Mouse (Mus musculus) heart, embryonic 15.5 days (tissue): ENCODE data around the gene Rras2. TPM values are rescaled to one million over a fixed set of nuclear protein-coding genes. Genes with fewer than 3 reads are reported as not detected.
A peak's percentile ranks its signal among the peaks of the same experiment; 100 is the strongest.

Experiments used
- ATAC-seq: fragments of 200-750 bp; cut with Nextera tagmentation; replicated peaks from 2 replicates; pipeline ENCODE4 v1.8.0; 2017; ENCODE audit warnings: low read depth, moderate TSS enrichment; ENCODE audit not compliant: insufficient number of reproducible peaks, insufficient read depth, low FRiP score
- H3K27ac ChIP-seq: fragments of 300-500 bp; sonication (generic); 2 replicates; pipeline ENCODE4 v1.5.1; 2015; ENCODE audit warnings: mild to moderate bottlenecking, inconsistent platforms
- H3K27me3 ChIP-seq: fragments of 300-500 bp; sonication (generic); 2 replicates; pipeline ENCODE4 v1.6.1; 2015; ENCODE audit warnings: inconsistent platforms
- H3K36me3 ChIP-seq: fragments of 300-500 bp; sonication (generic); 2 replicates; pipeline ENCODE4 v1.6.1; 2015; ENCODE audit warnings: mild to moderate bottlenecking, inconsistent platforms
- H3K4me1 ChIP-seq: fragments of 300-500 bp; sonication (generic); replicated peaks from 2 replicates; pipeline ENCODE4 v1.6.1; 2015; ENCODE audit warnings: inconsistent platforms
- H3K4me2 ChIP-seq: fragments of 300-500 bp; sonication (generic); 2 replicates; pipeline ENCODE4 v1.6.1; 2015; ENCODE audit warnings: inconsistent platforms, mild to moderate bottlenecking, moderate library complexity
- H3K4me3 ChIP-seq: fragments of 300-500 bp; sonication (generic); 2 replicates; pipeline ENCODE4 v1.5.1; 2015; ENCODE audit warnings: mild to moderate bottlenecking, inconsistent platforms
- H3K9ac ChIP-seq: fragments of 300-500 bp; sonication (generic); 2 replicates; pipeline ENCODE4 v1.6.1; 2015; ENCODE audit warnings: mild to moderate bottlenecking, inconsistent platforms
- H3K9me3 ChIP-seq: fragments of 300-500 bp; sonication (generic); replicated peaks from 2 replicates; pipeline ENCODE4 v1.6.1; 2016; ENCODE audit warnings: inconsistent platforms
- WGBS: fragments of 180-500 bp; shearing (Covaris S2); methylation state at CpG from one replicate; pipeline ENCODE4 v1.1.7; 2015; ENCODE audit warnings: mixed read lengths; 5-methylcytosine and 5-hydroxymethylcytosine counted together
- polyA plus RNA-seq: library from polyadenylated mRNA; unstranded; fragments of >200 nt; fragmentation: Nextera tagmentation; extraction: Ambion mirVana; gene quantifications from 2 replicates; pipeline ENCODE4 v1.2.1, GENCODE M21; 2015

Gene Rras2
- polyA plus RNA-seq, 1 experiment from 2014 or later = 44.1 TPM

- WGBS = 31% methylated on average over 6 of the region's 6 CpGs
- Histone ChIP-seq H3K4me1 (peaks cover 48% of the 10 kb centered on the region), H3K4me2 (no peak overlapping the region), H3K4me3 (no peak overlapping the region), H3K27me3 (no peaks in the 10 kb centered on the region), H3K27ac (no peak overlapping the region), H3K9ac (no peak overlapping the region), H3K9me3 (no peaks in the 10 kb centered on the region), H3K36me3 (no peaks in the 10 kb centered on the region)
- ATAC-seq = no peak
These were observed 30.2 kb downstream of the Rras2 start for GRCm38 (mm10) chr7:114087341-114087740.

- Histone ChIP-seq H3K4me3 (no peak overlapping the region), H3K27ac (no peak overlapping the region), H3K36me3 (no peaks in the 10 kb centered on the region), H3K4me1 (peaks cover 47% of the 10 kb centered on the region), H3K4me2 (no peak overlapping the region), H3K27me3 (no peaks in the 10 kb centered on the region), H3K9me3 (no peaks in the 10 kb centered on the region), H3K9ac (no peak overlapping the region)
- no peak for ATAC-seq
- WGBS = 60% methylated on average over 6 of the region's 6 CpGs
These were observed 31.4 kb downstream of the Rras2 start for GRCm38 (mm10) chr7:114086021-114086710.

DNA sequence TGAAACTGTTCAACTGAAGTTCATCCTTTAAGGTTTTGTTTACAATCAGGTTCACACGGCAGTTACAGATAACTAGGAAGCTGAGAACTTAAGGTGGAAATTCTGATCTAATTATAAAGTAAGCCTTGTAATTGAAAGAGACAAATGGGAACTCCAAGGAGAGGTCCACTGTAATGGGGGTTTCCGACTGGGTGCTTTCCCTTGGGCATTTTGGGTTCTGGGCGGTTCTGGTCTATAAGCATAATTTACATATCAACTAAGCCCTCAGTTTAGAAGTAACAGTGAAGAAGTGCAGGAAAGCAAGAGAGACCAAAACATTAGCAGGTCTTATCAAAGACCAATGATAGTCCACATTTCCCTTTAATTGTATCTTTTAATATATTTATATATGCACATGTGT, 33.8 kb downstream of the Rras2 start:
- H3K27me3 ChIP-seq = no peaks in the 10 kb centered on the region
- H3K4me3 ChIP-seq = no peak overlapping the region
- 63% methylated on average over 3 of the region's 3 CpGs for WGBS
- no peak for ATAC-seq
- no peak overlapping the region for H3K4me2 ChIP-seq
- H3K9ac ChIP-seq = no peak overlapping the region
- no peaks in the 10 kb centered on the region for H3K36me3 ChIP-seq
- H3K9me3 ChIP-seq = no peaks in the 10 kb centered on the region
- no peak overlapping the region for H3K27ac ChIP-seq
- H3K4me1 ChIP-seq = peaks cover 33% of the 10 kb centered on the region

DNA sequence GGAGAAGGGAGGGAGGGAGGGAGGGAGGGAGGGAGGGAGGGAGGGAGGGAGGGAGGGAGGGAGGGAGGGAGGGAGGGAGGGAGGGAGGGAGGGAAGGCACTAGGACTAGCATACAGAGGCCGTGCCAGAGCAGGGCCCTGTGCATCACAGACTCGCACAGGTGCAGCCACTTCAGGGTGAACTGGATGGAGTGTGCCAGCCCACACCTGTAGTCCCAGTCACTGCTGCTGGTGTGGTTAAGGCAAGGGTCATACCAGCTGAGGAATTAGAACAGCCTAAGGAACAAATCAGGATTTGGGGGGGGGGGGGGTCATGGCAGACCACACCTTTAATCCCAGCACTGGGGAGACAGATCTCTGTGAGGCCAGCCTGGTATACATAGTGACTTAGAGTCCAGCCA, 34.5 kb downstream of the Rras2 start:
- Histone ChIP-seq H3K4me3 (no peak overlapping the region), H3K36me3 (no peaks in the 10 kb centered on the region), H3K4me1 (peaks cover 29% of the 10 kb centered on the region), H3K27me3 (no peaks in the 10 kb centered on the region), H3K4me2 (no peak overlapping the region), H3K9me3 (no peaks in the 10 kb centered on the region), H3K9ac (no peak overlapping the region), H3K27ac (no peak overlapping the region)
- no peak for ATAC-seq
- WGBS = 69% methylated on average over 2 of the region's 2 CpGs

DNA sequence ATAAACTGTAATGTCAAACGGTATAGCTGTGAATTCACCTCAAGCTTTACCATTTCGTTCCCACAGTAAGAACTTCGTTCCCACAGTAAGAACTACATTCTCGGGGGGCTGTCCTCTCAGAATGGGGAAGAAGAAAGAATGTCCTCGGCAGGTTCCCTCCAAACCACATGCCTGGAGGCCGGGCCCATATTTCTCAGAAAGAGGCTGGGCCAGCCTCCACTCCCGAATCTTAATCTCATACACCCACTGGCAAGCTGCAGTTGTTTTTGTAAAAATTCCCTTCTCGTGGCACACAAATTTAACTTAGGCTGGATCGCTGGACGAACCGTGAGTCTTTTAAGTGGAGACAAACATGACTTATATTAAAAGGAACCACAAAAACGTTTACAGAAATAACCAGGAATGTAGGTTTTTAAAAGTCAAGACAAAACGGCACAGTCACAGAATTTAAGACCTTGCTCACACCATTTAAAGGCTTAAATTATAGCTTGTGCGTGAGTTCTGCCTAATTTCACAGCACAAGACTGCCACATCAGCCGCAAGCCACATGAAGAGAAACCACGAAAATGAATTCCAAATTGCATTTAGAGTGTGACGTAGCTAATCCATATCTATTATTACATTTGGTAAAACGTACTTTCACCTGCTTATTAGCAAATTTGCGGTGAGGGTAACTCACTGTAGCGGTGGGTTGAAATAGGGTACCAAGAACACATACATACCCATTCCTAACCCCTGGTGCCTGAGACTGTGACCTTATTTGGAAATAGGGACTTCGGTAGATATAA, 35.8 kb downstream of the Rras2 start:
- H3K4me1 ChIP-seq = peaks cover 18% of the 10 kb centered on the region
- H3K9me3 ChIP-seq = no peaks in the 10 kb centered on the region
- no peak overlapping the region for H3K4me2 ChIP-seq
- no peaks in the 10 kb centered on the region for H3K36me3 ChIP-seq
- H3K9ac ChIP-seq = no peak overlapping the region
- H3K27me3 ChIP-seq = no peaks in the 10 kb centered on the region
- H3K27ac ChIP-seq = no peak overlapping the region
- no peak overlapping the region for H3K4me3 ChIP-seq
- no peak for ATAC-seq
- 80% methylated on average over 21 of the region's 21 CpGs for WGBS

DNA sequence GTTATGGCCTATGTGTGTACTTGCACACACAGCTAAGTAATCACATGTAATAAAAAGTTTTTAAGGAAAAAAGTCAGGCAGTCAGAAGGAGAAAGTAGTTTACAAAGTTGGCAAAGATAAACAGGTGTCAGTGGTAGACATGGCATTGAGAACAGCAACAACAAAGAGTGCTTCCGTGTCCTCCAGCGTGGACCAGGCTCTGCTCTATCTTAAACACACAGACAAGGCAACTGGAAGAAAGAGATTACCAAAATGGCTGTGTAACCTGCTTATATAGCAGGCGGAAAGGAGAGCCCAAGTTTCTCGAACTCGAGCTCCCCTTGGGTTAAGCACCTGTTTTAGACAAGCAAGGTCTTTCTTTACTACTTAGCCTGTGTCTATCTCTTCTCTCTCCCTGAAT, 37.3 kb downstream of the Rras2 start:
- 83% methylated on average over 5 of the region's 5 CpGs for WGBS

GRCm38 (mm10) chr7:114079343-114079742, 38.2 kb downstream of the Rras2 start:
- ATAC-seq = no peak
- Histone ChIP-seq H3K4me2 (no peak overlapping the region), H3K27ac (no peak overlapping the region), H3K4me1 (peaks cover 9% of the 10 kb centered on the region), H3K27me3 (no peaks in the 10 kb centered on the region), H3K9me3 (no peaks in the 10 kb centered on the region), H3K9ac (no peak overlapping the region), H3K4me3 (no peak overlapping the region), H3K36me3 (no peaks in the 10 kb centered on the region)
- WGBS = 89% methylated on average over 4 of the region's 4 CpGs

More for the DNA sequence above, 37.3 kb downstream of the Rras2 start:
- no peak overlapping the region for H3K4me3 ChIP-seq
- ATAC-seq = no peak
- H3K9ac ChIP-seq = no peak overlapping the region
- H3K27me3 ChIP-seq = no peaks in the 10 kb centered on the region
- H3K9me3 ChIP-seq = no peaks in the 10 kb centered on the region
- H3K4me2 ChIP-seq = no peak overlapping the region
- H3K4me1 ChIP-seq = peaks cover 9% of the 10 kb centered on the region
- H3K27ac ChIP-seq = no peak overlapping the region
- no peaks in the 10 kb centered on the region for H3K36me3 ChIP-seq

DNA sequence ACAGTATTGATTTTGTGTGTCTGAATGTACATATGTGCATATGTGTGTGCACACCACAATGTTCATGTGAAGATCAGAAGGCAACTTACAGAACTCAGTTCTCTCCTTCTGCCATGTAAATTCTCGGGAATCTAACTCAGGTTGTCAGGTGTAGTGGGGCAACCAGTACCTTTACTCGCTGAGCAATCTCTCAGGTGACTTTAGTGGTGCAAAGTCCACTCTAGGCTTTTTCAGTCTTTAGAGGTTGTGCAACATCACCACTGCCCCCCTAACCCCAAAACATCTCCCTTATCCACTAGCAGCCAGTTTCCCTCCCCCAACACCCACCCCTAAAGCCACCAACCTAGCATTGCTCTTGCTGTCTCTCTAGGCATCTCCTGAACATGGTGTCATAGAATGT, 43.0 kb downstream of the Rras2 start:
- no peak for ATAC-seq
- no peak overlapping the region for H3K4me3 ChIP-seq

GRCm38 (mm10) chr7:114074133-114074532, 43.4 kb downstream of the Rras2 start:
- Histone ChIP-seq H3K27me3 (no peaks in the 10 kb centered on the region), H3K36me3 (no peaks in the 10 kb centered on the region), H3K4me3 (no peak overlapping the region), H3K9me3 (no peaks in the 10 kb centered on the region), H3K9ac (no peak overlapping the region), H3K27ac (no peak overlapping the region), H3K4me2 (no peak overlapping the region), H3K4me1 (peaks cover 25% of the 10 kb centered on the region)
- WGBS = 83% methylated on average over 7 of the region's 7 CpGs
- no peak for ATAC-seq

More for the DNA sequence above, 43.0 kb downstream of the Rras2 start:
- H3K9me3 ChIP-seq = no peaks in the 10 kb centered on the region
- H3K27me3 ChIP-seq = no peaks in the 10 kb centered on the region
- 90% methylated on average over 2 of the region's 2 CpGs for WGBS
- no peak overlapping the region for H3K9ac ChIP-seq
- peaks cover 25% of the 10 kb centered on the region for H3K4me1 ChIP-seq
- H3K36me3 ChIP-seq = no peaks in the 10 kb centered on the region
- no peak overlapping the region for H3K4me2 ChIP-seq
- H3K27ac ChIP-seq = no peak overlapping the region

GRCm38 (mm10) chr7:114071851-114072616, 45.5 kb downstream of the Rras2 start:
- Histone ChIP-seq H3K4me3 (no peak overlapping the region), H3K36me3 (0 out of 2 replicates have a peak, but pooled peaks cover 5% of the 10 kb centered on the region), H3K9ac (no peak overlapping the region), H3K9me3 (no peaks in the 10 kb centered on the region), H3K4me1 (peaks cover 29% of the 10 kb centered on the region), H3K27ac (peak overlapping the region; percentile 47), H3K4me2 (peak overlapping the region; percentile 37), H3K27me3 (no peaks in the 10 kb centered on the region)
- ATAC-seq = peak; percentile 73
- 16% methylated on average over 13 of the region's 13 CpGs for WGBS

- Histone ChIP-seq H3K9me3 (no peaks in the 10 kb centered on the region), H3K36me3 (0 out of 2 replicates have a peak, but pooled peaks cover 5% of the 10 kb centered on the region), H3K4me3 (no peak overlapping the region), H3K4me2 (peak overlapping the region; percentile 37; the same call in 1 of the 2 replicates), H3K27me3 (no peaks in the 10 kb centered on the region), H3K4me1 (peaks cover 36% of the 10 kb centered on the region), H3K9ac (no peak overlapping the region), H3K27ac (peak overlapping the region; percentile 47)
- 77% methylated on average over 5 of the region's 5 CpGs for WGBS
- no peak for ATAC-seq
These were observed 46.2 kb downstream of the Rras2 start for GRCm38 (mm10) chr7:114071395-114071794.
